Mouse (Mus musculus) layer of hippocampus, postnatal 25 days (tissue): ENCODE measurements at regions not wholly inside any gene's neighbourhood (a gene's known extent, or its start where the extent isn't known, plus 50 kb on each side); places are given as distances from the start of the nearest gene placed in this dataset.

Experiments
- DNase-seq, 2 experiments: peaks; one replicate each; pipeline ENCODE4 v3.0.0; 2022; ENCODE audit warnings: mixed read lengths in 2 of 2, low spot score in 1 of 2; ENCODE audit errors: extremely low spot score in 1 of 2

DNA sequence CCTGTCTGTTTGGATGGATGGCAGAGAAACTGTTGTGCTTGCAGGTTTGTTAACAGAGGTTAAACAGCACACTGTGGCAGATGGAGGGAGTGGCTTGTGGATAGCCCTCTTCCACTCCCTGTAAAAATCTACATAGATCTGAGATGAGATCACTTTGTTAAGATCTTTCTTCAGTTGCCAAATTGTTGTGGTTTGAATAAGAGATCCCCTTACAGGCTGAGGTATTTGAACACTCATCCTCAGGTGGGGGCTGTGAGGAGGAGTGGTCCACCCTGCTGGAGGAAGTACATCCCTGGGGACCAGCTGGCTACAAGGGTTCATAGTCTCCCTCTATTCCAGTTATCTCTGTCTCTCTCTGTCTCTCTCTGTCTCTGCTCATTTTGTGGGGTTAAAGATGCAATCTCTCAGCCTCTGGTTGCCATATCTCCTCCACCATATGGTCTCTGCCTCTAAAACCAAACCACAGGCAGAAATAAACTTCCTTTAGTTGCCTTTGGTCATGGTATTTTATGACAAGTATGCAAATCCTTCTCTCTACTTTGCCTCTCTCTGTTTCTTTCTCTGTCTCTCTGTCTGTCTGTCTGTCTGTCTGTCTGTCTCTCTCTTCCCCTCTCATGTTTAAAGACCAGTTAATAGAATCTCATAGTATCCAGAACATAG, 194.0 kb upstream of the Tgfbr2 start:
- no peak for DNase-seq

DNA sequence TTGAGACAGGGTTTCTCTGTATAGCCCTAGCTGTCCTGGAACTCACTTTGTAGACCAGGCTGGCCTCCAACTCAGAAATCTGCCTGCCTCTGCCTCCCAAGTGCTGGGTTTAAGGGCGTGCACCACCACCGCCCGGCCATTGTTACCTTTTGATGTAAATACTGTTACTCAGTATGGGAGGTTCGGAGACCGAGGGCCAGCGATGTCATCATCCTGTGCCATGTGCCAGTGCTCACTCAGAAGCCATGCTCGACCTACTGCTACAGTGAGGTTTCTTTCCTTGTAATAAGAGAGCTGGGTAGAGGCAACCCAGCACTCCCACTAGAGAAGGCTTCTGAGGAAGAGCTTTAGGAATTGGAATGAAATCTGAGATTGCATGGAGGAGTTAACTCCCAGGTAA, 191.6 kb upstream of the Tgfbr2 start:
- DNase-seq: no peak

DNA sequence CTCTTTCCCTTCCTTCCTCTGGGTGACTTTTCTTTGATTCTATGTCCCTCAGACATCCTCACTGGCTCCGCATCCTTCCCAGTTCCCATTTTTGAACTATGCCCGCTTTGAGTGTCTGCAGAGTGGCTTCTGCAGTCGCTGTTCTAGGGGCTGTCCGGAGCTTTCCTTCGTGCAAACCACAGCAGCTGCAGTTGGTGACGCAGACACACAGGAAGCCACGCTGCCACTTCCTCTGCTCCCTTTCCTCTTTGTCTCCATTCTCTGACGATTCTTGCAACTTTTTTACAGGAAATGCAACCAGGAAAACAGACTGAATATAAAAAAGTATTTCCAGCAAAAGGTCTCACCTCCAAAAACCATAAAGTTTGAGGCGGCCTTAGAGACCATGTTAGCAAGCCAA, 191.0 kb upstream of the Tgfbr2 start:
- no peak for DNase-seq

GRCm38 (mm10) chr9:116365701-116366100, 190.5 kb upstream of the Tgfbr2 start:
- DNase-seq: no peak

GRCm38 (mm10) chr9:116365016-116365685, 190.0 kb upstream of the Tgfbr2 start:
- no peak for DNase-seq

DNA sequence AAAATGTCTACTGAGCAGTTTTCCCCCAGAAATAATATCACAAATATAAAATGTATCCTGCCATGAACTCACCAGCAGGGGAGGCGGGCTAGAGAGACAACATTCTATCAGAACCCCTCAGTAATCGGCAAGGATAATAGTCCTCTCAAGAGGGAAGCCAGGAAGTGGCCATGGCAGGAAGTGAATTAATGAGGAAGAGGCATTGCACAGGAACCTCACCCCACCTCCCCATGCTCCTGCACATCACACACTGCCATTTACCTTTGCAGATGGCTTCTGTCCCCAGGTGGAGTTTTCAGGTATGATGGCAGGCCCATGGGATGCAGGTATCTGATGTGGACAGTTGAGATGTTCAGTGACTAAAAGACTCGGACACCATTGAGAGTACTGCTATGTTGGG, 185.9 kb upstream of the Tgfbr2 start:
- no peak for DNase-seq

DNA sequence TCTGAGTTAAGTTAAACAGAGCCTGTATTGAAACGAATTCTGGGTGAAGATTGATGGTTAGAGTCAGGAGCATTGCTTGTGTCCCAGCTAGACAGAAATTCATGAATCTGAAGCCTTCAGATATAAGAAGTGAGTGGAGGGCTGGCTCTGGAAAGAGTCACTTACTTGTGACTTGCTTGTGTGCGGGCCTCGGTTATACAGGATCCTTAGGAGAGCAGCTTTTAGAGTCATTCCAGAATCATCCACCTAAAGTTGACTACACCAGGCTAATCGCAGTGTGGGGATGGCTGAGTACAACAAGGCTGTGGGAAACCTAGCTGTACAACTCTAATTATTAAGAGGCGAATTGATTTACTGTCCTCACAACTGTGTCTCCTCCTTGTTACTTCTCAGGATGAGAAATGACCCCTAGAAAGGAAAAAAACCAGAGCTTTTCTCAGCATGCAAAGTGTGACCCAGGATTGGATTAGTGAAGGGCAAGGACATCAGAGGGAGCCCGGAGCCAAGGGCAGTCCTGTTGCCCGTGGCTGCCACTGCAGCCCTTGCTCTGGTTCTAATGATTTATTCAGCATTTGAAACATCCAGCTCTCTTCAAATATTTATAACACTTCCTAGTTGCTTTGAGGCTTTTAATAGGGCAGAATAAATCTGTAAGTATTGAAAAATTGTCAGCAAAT, 179.0 kb upstream of the Tgfbr2 start:
- DNase-seq: no peak

GRCm38 (mm10) chr9:116352801-116353494, 177.8 kb upstream of the Tgfbr2 start:
- DNase-seq: no peak

- no peak for DNase-seq
These were observed 175.8 kb upstream of the Tgfbr2 start for GRCm38 (mm10) chr9:116350804-116351547.

DNA sequence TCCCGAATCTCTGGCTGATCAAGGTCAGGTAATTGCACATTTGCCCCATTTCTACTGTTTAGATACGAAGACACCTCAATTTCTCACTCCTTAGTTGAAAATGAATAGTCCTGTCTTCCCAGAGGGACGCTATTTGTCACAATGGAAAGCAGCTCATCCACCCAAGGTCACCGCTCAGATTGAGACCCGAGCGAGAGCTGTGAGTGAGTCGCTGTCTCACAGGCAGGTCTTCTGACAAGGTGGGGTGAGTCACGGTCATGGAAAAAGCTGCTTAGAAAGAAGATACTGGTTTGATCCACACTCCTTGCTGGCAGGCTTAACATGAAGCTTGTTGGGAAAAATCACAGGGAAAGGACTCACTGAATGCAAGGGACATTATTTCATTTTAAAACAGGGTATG, 171.9 kb upstream of the Tgfbr2 start:
- DNase-seq: no peak

GRCm38 (mm10) chr9:116346495-116346894, 171.3 kb upstream of the Tgfbr2 start:
- DNase-seq: no peak

DNA sequence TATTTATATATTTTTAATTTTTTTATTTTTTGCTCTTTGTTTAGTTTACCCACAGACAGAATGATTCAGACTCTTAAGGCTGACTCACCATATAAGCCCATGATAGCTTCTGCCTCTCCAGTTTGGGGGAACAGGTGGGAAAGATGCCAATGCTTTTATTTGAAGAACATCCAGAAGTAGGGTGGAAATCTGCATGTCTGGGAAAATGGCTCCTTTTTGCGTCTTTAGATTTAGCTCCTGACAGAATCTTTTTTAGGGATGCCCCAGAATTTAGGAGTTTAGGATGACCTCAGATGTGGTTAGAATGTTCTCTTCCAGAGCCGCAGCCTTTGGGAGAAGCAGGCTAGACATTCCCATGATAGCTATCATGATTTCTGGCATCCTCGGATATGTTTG, 167.9 kb upstream of the Tgfbr2 start:
- DNase-seq: no peak

DNA sequence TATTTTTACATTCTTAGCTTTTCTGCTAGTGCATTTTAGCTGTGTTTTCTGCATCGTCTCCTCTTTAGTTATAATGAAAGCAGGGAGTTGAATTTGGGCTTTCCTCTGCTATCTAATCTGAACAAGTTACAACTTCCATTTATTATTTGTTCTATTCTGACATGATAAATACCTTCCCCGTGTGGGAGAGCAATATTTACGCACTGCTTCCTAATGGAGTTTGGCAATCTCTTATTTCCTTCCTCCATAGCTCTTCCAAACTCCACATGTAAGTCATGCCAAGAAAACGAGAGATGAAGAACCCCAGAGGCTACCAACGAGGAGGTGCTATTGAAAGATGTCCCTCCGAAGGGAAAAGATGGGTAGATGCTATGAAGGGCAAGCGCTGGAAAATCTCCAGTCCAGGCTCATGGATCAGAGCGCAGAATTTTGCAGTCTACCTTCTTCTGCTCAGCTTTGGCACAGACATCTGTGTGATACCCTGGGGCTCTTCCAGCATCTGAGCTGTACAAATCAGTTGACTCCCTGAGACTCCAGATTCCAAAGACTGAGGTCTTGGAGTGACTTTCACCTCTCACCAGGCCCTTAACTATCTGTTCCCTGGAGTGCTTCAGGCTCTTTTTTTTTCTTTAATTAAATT, 167.4 kb upstream of the Tgfbr2 start:
- no peak for DNase-seq

DNA sequence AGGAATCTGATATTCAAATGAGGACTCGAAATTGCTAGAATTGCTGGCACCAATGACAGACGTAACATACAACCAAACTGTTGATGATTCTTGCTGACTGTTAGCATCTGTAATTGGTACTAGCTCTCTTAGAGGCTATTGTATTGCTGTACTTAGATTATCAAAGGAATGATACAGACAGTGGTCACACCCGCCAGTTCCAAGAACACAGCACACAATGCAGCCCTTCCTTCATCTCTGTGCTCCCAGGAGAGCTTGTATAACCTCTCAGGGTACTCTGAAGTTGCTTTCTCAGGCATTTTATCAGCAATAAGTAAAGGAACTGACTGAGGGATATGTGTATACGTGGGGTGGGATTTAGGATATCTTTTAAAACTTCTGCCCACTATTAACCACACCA, 166.8 kb upstream of the Tgfbr2 start:
- DNase-seq: no peak

- DNase-seq: peak in 1 of 2 experiments; percentile 18
These were observed 165.8 kb upstream of the Tgfbr2 start for GRCm38 (mm10) chr9:116340952-116341351.

DNA sequence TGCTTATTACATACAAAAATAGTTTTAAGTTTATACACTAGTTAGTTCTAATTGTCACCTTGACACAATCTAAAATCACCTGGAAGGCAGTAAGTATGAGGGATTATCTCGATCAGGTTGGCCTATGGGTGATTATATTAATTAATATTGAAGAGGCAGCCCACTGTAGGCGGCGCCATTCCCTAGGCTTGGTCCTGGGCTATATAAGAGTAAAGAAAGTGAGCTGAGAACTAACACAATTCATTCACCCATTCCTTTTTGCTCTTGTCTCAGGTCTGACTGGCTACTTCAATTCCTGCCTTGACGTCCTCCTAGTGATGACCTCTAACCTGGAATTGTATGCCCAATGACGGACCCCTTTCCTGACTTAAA, 163.6 kb upstream of the Tgfbr2 start:
- no peak for DNase-seq

- no peak for DNase-seq
These were observed 163.1 kb upstream of the Tgfbr2 start for GRCm38 (mm10) chr9:116338093-116338728.

DNA sequence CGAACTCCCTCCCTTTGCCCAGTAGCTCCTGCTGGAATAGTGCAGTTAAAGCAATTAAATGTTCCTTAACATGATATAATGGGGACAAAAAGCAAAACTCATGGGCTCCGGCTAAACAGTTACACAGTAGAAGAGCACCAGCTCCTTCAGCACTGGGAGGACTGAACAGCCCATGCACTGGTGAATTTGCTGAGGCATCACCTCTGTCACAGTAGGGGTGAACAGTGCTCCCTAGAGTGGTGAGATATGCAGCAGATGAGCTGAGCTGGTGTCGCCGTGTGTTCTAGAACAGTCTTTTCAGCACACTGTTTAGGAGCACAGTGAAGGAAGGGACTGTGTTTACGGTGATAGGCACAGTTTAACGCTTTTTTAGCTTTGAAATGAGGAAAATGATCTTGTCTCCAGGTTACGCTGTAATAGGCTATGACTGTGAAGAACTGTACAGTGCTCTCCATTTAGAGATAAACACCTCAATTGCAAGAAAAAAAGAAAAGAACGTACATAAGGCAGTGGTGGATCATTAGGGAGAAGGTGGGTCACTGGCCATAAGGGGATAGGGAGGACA, 162.4 kb upstream of the Tgfbr2 start:
- no peak for DNase-seq
